Mouse (Mus musculus): ENCODE results near the gene Fry. TPM values are rescaled to one million over a fixed set of nuclear protein-coding genes. Genes with fewer than 3 reads are reported as not detected.

Fry gene
- polyA plus RNA-seq, 1 experiment from 2014 or later = 42.2 TPM

DNA sequence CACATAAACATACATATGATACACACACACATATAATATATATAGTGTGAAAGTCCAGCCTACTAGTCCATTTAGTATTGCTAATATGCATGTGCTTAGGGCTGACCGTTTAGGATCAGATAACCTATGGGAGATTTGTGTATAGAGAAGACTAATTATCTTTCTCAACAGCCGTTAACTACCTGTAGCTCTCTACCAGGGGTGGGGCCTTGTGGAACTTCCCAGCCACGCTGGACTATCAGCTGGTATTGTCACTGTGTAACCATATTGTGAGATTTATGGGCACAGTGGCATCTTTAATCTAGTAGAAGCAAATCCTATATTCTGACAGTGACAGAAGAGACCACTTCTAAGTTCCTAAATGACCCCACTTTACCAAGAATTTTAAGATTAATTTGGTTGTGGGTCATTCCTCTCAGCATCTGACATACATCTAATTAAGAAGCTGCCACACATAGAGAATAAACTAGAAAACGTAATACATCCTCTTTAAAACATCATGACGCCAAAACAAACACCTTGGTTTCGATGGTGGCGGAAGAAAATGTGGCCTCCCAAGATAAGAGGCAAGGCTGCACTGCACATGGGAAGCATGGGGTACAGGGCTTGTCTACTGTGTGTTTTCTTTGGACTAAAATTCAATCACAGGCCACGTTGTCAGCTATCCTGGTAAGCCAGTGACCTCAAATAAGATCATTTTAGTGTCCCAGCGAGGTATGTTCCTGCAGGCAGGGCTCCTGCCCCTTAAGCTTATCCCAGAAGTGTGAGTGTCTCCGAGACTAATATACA lies 271.3 kb downstream of the Fry start:
- H3K27me3 ChIP-seq (ENCODE audit: control insufficient read depth, insufficient read depth, low read length) = no peaks in the 10 kb centered on the region
- H3K27ac ChIP-seq (replicated peaks in 1 of 2; ENCODE audit: control insufficient read depth in 1 of 2, insufficient read depth in 1 of 2, low read depth in 2 of 2, low read length in 2 of 2) = peak overlapping the region; percentile 81 to 90
- H3K9ac ChIP-seq (ENCODE audit: low read length) = no peak overlapping the region
- WGBS = 31% methylated on average over 10 of the region's 10 CpGs
- ATAC-seq (ENCODE audit: insufficient number of reproducible peaks, insufficient read depth, low FRiP score, low read depth) = peak; percentile 83
- H3K4me3 ChIP-seq (ENCODE audit: control insufficient read depth in 1 of 2, insufficient read depth in 1 of 2, low read depth in 1 of 2, low read length in 2 of 2) = no peak overlapping the region
- peaks cover 72% of the 10 kb centered on the region for H3K36me3 ChIP-seq (ENCODE audit: control insufficient read depth, insufficient read depth, low read length)
- H3K4me2 ChIP-seq (ENCODE audit: low read length) = peak overlapping the region; percentile 7; the same call in 1 of the 2 replicates
- peaks cover 10 to 23% of the 10 kb centered on the region in 2 experiments for H3K4me1 ChIP-seq (ENCODE audit: control insufficient read depth in 2 of 2, insufficient read depth in 2 of 2, low read length in 2 of 2)
- peaks cover 18% of the 10 kb centered on the region for H3K9me3 ChIP-seq (ENCODE audit: control insufficient read depth, low read length)

DNA sequence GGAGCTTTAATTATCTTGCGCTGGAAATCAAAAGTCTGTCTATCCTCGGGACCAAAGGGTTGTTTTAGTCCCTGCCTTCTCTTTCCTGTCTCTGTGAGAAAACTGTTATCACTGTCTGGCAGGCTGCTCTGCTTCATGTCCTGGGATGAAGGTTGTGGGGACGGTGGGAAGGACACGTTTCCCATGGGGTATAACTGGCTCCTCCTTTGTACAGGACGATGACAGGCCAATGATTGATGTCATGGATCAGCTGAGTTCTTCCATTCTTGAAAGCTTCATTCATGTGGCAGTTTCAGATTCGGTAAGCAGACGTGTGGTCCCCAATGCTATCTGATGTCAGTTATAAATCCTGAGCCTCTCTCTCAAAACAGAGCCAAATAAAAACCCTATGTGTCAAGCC lies 272.0 kb downstream of the Fry start:
- Histone ChIP-seq H3K36me3 (ENCODE audit: control insufficient read depth, insufficient read depth, low read length) (peaks cover 79% of the 10 kb centered on the region), H3K4me1 (ENCODE audit: control insufficient read depth in 2 of 2, insufficient read depth in 2 of 2, low read length in 2 of 2) (peaks cover 7 to 17% of the 10 kb centered on the region in 2 experiments; a peak in 3 of 4 replicates), H3K27me3 (ENCODE audit: control insufficient read depth, insufficient read depth, low read length) (no peaks in the 10 kb centered on the region), H3K27ac (replicated peaks in 1 of 2; ENCODE audit: control insufficient read depth in 1 of 2, insufficient read depth in 1 of 2, low read depth in 2 of 2, low read length in 2 of 2) (peak overlapping the region; percentile 81 to 90), H3K9ac (ENCODE audit: low read length) (no peak overlapping the region), H3K4me2 (ENCODE audit: low read length) (peak overlapping the region; percentile 7; the same call in 1 of the 2 replicates), H3K4me3 (ENCODE audit: control insufficient read depth in 1 of 2, insufficient read depth in 1 of 2, low read depth in 1 of 2, low read length in 2 of 2) (no peak overlapping the region), H3K9me3 (ENCODE audit: control insufficient read depth, low read length) (peaks cover 19% of the 10 kb centered on the region)
- peak; percentile 86 for ATAC-seq (ENCODE audit: insufficient number of reproducible peaks, insufficient read depth, low FRiP score, low read depth)
- 2% methylated on average over 7 of the region's 7 CpGs for WGBS

- Histone ChIP-seq H3K4me2 (ENCODE audit: low read length) (no peak overlapping the region), H3K4me3 (ENCODE audit: control insufficient read depth in 1 of 2, insufficient read depth in 1 of 2, low read depth in 1 of 2, low read length in 2 of 2) (no peak overlapping the region), H3K9ac (ENCODE audit: low read length) (no peak overlapping the region), H3K4me1 (ENCODE audit: control insufficient read depth in 2 of 2, insufficient read depth in 2 of 2, low read length in 2 of 2) (peaks cover 2 to 10% of the 10 kb centered on the region in 2 experiments; a peak in 3 of 4 replicates), H3K27ac (replicated peaks in 1 of 2; ENCODE audit: control insufficient read depth in 1 of 2, insufficient read depth in 1 of 2, low read depth in 2 of 2, low read length in 2 of 2) (no peak overlapping the region), H3K36me3 (ENCODE audit: control insufficient read depth, insufficient read depth, low read length) (peaks cover 82% of the 10 kb centered on the region), H3K9me3 (ENCODE audit: control insufficient read depth, low read length) (peaks cover 19% of the 10 kb centered on the region), H3K27me3 (ENCODE audit: control insufficient read depth, insufficient read depth, low read length) (no peaks in the 10 kb centered on the region)
- WGBS = 96% methylated on average over 6 of the region's 6 CpGs
- ATAC-seq (ENCODE audit: insufficient number of reproducible peaks, insufficient read depth, low FRiP score, low read depth) = no peak
Measured at GRCm38 (mm10) chr5:150394645-150395044, 276.2 kb downstream of the Fry start.

DNA sequence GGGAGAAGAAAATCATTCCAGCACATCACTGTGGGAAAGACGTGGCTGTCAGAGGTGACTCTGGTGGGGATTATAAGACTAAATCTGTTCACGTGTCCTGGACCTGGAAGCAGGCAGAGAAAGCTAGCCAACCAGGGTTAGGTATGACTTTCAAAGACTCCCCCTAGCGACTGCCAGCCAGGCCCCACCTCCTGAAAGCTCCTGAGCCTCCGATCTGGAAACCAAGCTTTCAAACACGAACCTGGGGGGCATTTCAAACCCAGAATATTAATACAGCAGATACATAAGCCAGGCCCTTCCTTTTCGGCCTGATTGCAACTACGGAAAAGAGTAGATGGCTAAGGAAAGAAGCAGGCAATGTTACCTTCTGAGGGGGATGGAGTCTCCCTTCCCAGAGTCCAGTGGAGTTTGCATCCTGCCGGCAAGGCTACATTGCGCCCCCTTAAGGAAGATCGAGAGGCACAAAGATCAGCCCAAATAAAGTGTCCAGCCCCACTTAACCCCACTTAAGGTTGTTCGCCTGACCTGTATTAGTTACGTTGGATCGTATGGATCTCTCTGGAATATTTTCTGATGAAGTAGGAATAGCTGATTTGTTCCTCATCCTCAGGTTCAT lies 284.5 kb downstream of the Fry start:
- Histone ChIP-seq H3K9ac (ENCODE audit: low read length) (no peak overlapping the region), H3K4me2 (ENCODE audit: low read length) (no peak overlapping the region), H3K27me3 (ENCODE audit: control insufficient read depth, insufficient read depth, low read length) (no peaks in the 10 kb centered on the region), H3K4me1 (ENCODE audit: control insufficient read depth in 2 of 2, insufficient read depth in 2 of 2, low read length in 2 of 2) (no peaks in the 10 kb centered on the region), H3K27ac (replicated peaks in 1 of 2; ENCODE audit: control insufficient read depth in 1 of 2, insufficient read depth in 1 of 2, low read depth in 2 of 2, low read length in 2 of 2) (no peak overlapping the region), H3K9me3 (ENCODE audit: control insufficient read depth, low read length) (no peaks in the 10 kb centered on the region), H3K4me3 (ENCODE audit: control insufficient read depth in 1 of 2, insufficient read depth in 1 of 2, low read depth in 1 of 2, low read length in 2 of 2) (no peak overlapping the region), H3K36me3 (ENCODE audit: control insufficient read depth, insufficient read depth, low read length) (peaks cover 89% of the 10 kb centered on the region)
- WGBS = 38% methylated on average over 13 of the region's 13 CpGs
- ATAC-seq (ENCODE audit: insufficient number of reproducible peaks, insufficient read depth, low FRiP score, low read depth) = no peak

- ATAC-seq (ENCODE audit: insufficient number of reproducible peaks, insufficient read depth, low FRiP score, low read depth) = no peak
- Histone ChIP-seq H3K9me3 (ENCODE audit: control insufficient read depth, low read length) (no peaks in the 10 kb centered on the region), H3K9ac (ENCODE audit: low read length) (no peak overlapping the region), H3K36me3 (ENCODE audit: control insufficient read depth, insufficient read depth, low read length) (peaks cover 73% of the 10 kb centered on the region), H3K4me3 (ENCODE audit: control insufficient read depth in 1 of 2, insufficient read depth in 1 of 2, low read depth in 1 of 2, low read length in 2 of 2) (no peak overlapping the region), H3K4me2 (ENCODE audit: low read length) (no peak overlapping the region), H3K4me1 (ENCODE audit: control insufficient read depth in 2 of 2, insufficient read depth in 2 of 2, low read length in 2 of 2) (no peaks in the 10 kb centered on the region), H3K27me3 (ENCODE audit: control insufficient read depth, insufficient read depth, low read length) (no peaks in the 10 kb centered on the region), H3K27ac (replicated peaks in 1 of 2; ENCODE audit: control insufficient read depth in 1 of 2, insufficient read depth in 1 of 2, low read depth in 2 of 2, low read length in 2 of 2) (no peak overlapping the region)
- 64% methylated on average over 8 of the region's 8 CpGs for WGBS
Measured at GRCm38 (mm10) chr5:150404867-150405266, 286.4 kb downstream of the Fry start.

DNA sequence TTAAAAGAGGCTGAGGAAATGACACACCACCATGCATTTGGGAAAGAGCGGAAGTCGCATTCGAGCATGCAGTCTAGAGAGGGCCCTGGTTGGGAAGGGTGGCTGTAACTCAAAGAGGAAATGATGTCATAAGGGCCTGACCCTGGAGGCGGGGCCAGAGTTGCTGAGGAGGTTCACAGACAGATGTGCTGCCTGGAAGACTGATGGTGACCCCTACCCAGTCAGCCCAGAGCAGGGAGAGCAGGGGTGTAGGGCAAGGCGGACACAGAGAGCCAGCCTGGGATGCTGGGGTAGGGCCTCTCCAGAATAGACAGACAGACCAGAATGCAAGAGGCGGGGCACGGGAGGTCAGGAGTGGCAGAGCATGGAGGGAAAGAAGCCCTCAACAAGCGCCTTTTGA lies 290.5 kb downstream of the Fry start:
- H3K36me3 ChIP-seq (ENCODE audit: control insufficient read depth, insufficient read depth, low read length) = peaks cover 61% of the 10 kb centered on the region

DNA sequence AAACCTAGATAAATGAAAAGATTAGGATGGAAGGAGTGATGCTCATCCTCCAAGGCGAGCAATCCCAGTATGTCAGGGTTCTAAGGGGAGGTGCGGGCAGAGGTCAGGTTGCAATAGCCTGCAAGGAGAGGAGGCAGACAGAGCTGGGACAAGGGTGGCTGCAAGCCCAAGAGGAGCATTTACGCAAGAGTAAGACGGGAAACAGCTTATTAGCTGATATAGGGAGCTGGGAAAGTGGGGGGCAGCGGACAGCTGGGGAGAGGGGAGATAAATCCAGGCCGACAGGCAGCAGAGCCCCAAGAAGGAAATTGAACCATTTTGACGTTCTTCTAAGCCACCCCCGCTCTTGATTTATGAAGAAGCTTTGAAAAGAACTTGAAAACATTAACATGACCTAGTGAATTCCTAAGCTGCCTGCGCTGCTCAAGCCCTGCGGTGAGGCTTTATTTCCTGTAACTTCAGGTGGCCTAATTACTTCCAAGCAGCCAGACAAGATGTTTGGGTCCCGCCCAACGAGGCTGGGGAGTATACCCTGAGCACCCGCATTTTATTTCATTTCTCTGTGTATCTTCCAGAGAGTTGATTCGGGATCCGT lies 291.1 kb downstream of the Fry start:
- Histone ChIP-seq H3K4me1 (ENCODE audit: control insufficient read depth in 2 of 2, insufficient read depth in 2 of 2, low read length in 2 of 2) (peaks cover 4 to 5% of the 10 kb centered on the region in 2 experiments; a peak in 1 of 4 replicates), H3K27ac (replicated peaks in 1 of 2; ENCODE audit: control insufficient read depth in 1 of 2, insufficient read depth in 1 of 2, low read depth in 2 of 2, low read length in 2 of 2) (no peak overlapping the region), H3K27me3 (ENCODE audit: control insufficient read depth, insufficient read depth, low read length) (no peaks in the 10 kb centered on the region), H3K9me3 (ENCODE audit: control insufficient read depth, low read length) (peaks cover 1% of the 10 kb centered on the region), H3K4me3 (ENCODE audit: control insufficient read depth in 1 of 2, insufficient read depth in 1 of 2, low read depth in 1 of 2, low read length in 2 of 2) (no peak overlapping the region), H3K4me2 (ENCODE audit: low read length) (no peak overlapping the region), H3K36me3 (ENCODE audit: control insufficient read depth, insufficient read depth, low read length) (peaks cover 63% of the 10 kb centered on the region), H3K9ac (ENCODE audit: low read length) (no peak overlapping the region)
- 69% methylated on average over 15 of the region's 15 CpGs for WGBS
- no peak for ATAC-seq (ENCODE audit: insufficient number of reproducible peaks, insufficient read depth, low FRiP score, low read depth)

More for the DNA sequence above, 290.5 kb downstream of the Fry start:
- no peaks in the 10 kb centered on the region for H3K9me3 ChIP-seq (ENCODE audit: control insufficient read depth, low read length)
- H3K4me2 ChIP-seq (ENCODE audit: low read length) = no peak overlapping the region
- WGBS = 77% methylated on average over 8 of the region's 8 CpGs
- H3K4me1 ChIP-seq (ENCODE audit: control insufficient read depth in 2 of 2, insufficient read depth in 2 of 2, low read length in 2 of 2) = peaks cover 4 to 5% of the 10 kb centered on the region in 2 experiments; a peak in 1 of 4 replicates
- no peaks in the 10 kb centered on the region for H3K27me3 ChIP-seq (ENCODE audit: control insufficient read depth, insufficient read depth, low read length)
- no peak overlapping the region for H3K4me3 ChIP-seq (ENCODE audit: control insufficient read depth in 1 of 2, insufficient read depth in 1 of 2, low read depth in 1 of 2, low read length in 2 of 2)
- no peak overlapping the region for H3K9ac ChIP-seq (ENCODE audit: low read length)
- ATAC-seq (ENCODE audit: insufficient number of reproducible peaks, insufficient read depth, low FRiP score, low read depth) = peak; percentile 47; the same call in 1 of the 2 replicates
- no peak overlapping the region for H3K27ac ChIP-seq (replicated peaks in 1 of 2; ENCODE audit: control insufficient read depth in 1 of 2, insufficient read depth in 1 of 2, low read depth in 2 of 2, low read length in 2 of 2)
